Mouse (Mus musculus): Measurements from ENCODE around the gene Gm10337. TPM values are rescaled to one million over a fixed set of nuclear protein-coding genes. Genes with fewer than 3 reads are reported as not detected.

Gm10337 gene
- total and polyA plus RNA-seq, 3 experiments = not detected

- TF ChIP-seq JUN (IDR thresholded peaks at IDR 0.05; ENCODE audit: insufficient read depth, low read depth, low read length) (no peak), TCF12 (IDR thresholded peaks at IDR 0.05; ENCODE audit: low read depth, low read length) (0 out of 2 replicates have a peak, but pooled peaks have one; percentile 19), GABPA (IDR thresholded peaks at IDR 0.05; ENCODE audit: insufficient replicate concordance, low read depth, low read length) (no peak), USF2 (conservative IDR thresholded peaks at IDR 0.05; ENCODE audit: low read depth, low read length) (no peak), HCFC1 (IDR thresholded peaks at IDR 0.05; ENCODE audit: low read depth, low read length) (0 out of 2 replicates have a peak, but pooled peaks have one; percentile 17), USF1 (IDR thresholded peaks at IDR 0.05; ENCODE audit: low read depth, low read length) (no peak), EP300 (IDR thresholded peaks at IDR 0.05; ENCODE audit: low read length) (peak; percentile 73), ZMIZ1 (IDR thresholded peaks at IDR 0.05; ENCODE audit: low read depth, low read length) (no peak), POLR2AphosphoS2 (IDR thresholded peaks at IDR 0.05; ENCODE audit: low read depth, low read length) (no peak), ZC3H11A (IDR thresholded peaks at IDR 0.05; ENCODE audit: low read depth, low read length) (no peak), IRF4 (IDR thresholded peaks at IDR 0.05; ENCODE audit: low read depth, low read length) (peak; percentile 18; the same call in 1 of the 2 replicates), RAD21 (IDR thresholded peaks at IDR 0.05; ENCODE audit: low read depth, low read length) (no peak)
Measured at GRCm38 (mm10) chr15:102513004-102513403, 9.5 kb downstream of the Gm10337 start (continued).

- H3K4me2 ChIP-seq (ENCODE audit: insufficient read depth, low read depth, poor library complexity, severe bottlenecking) = no peak overlapping the region
- no peak for TF ChIP-seq JUND (conservative IDR thresholded peaks at IDR 0.05; ENCODE audit: low read depth, low read length)
- peaks cover 3% of the 10 kb centered on the region for H3K27me3 ChIP-seq (replicated peaks)
- H3K79me2 ChIP-seq (replicated peaks; ENCODE audit: control insufficient read depth, extremely low read depth, insufficient read depth, poor library complexity, severe bottlenecking) = peaks cover 6% of the 10 kb centered on the region
- H3K9ac ChIP-seq (ENCODE audit: insufficient read depth, low read depth) = no peak overlapping the region
- no peak for DNase-seq (ENCODE audit: extremely low read depth)
- H3K4me1 ChIP-seq (ENCODE audit: control insufficient read depth in 1 of 2, insufficient read depth in 2 of 2) = peaks cover 22 to 57% of the 10 kb centered on the region in 2 experiments
- no peak overlapping the region for H3K27ac ChIP-seq (ENCODE audit: insufficient read depth, low read depth)
- H3K36me3 ChIP-seq (replicated peaks in 1 of 2; ENCODE audit: control insufficient read depth in 1 of 2, insufficient read depth in 1 of 2, low read length in 1 of 2) = peaks cover 0 to 2% of the 10 kb centered on the region in 2 experiments
- in situ Hi-C loops (cut with MboI; ENCODE audit: low pct_ligation_motif_present, low pct_unique_long_range_greater_than_20kb, low sequenced_read_pairs) (loop anchor here (5.0 kb wide), 1 partner anchor 48 kb away; no protein-coding TSS in a partner anchor), dilution Hi-C loops (cut with MboI; ENCODE audit: extremely low pct_ligation_motif_present, extremely low pct_unique_long_range_greater_than_20kb, low sequenced_read_pairs) (no loop called here)
- no peak overlapping the region for H3K4me3 ChIP-seq (replicated peaks in 1 of 3; ENCODE audit: low read depth in 2 of 3, low read length in 2 of 3, poor library complexity in 1 of 3)
- no peaks in the 10 kb centered on the region for H3K9me3 ChIP-seq (replicated peaks; ENCODE audit: low read length)
Measured at GRCm38 (mm10) chr15:102515261-102515660, 11.7 kb downstream of the Gm10337 start.

GRCm38 (mm10) chr15:102515791-102516190, 12.3 kb downstream of the Gm10337 start:
- Histone ChIP-seq H3K4me1 (ENCODE audit: control insufficient read depth in 1 of 2, insufficient read depth in 2 of 2) (peaks cover 18 to 57% of the 10 kb centered on the region in 2 experiments), H3K9ac (ENCODE audit: insufficient read depth, low read depth) (no peak overlapping the region), H3K4me3 (replicated peaks in 1 of 3; ENCODE audit: low read depth in 2 of 3, low read length in 2 of 3, poor library complexity in 1 of 3) (no peak overlapping the region), H3K9me3 (replicated peaks; ENCODE audit: low read length) (no peaks in the 10 kb centered on the region), H3K36me3 (replicated peaks in 1 of 2; ENCODE audit: control insufficient read depth in 1 of 2, insufficient read depth in 1 of 2, low read length in 1 of 2) (peaks cover 1 to 7% of the 10 kb centered on the region in 2 experiments), H3K4me2 (ENCODE audit: insufficient read depth, low read depth, poor library complexity, severe bottlenecking) (peak overlapping the region; percentile 71; the same call in 1 of the 2 replicates), H3K79me2 (replicated peaks; ENCODE audit: control insufficient read depth, extremely low read depth, insufficient read depth, poor library complexity, severe bottlenecking) (peaks cover 6% of the 10 kb centered on the region), H3K27ac (ENCODE audit: insufficient read depth, low read depth) (no peak overlapping the region), H3K27me3 (replicated peaks) (peaks cover 3% of the 10 kb centered on the region)
- dilution Hi-C loops (cut with MboI; ENCODE audit: extremely low pct_ligation_motif_present, extremely low pct_unique_long_range_greater_than_20kb, low sequenced_read_pairs) (no loop called here), in situ Hi-C loops (cut with MboI; ENCODE audit: low pct_ligation_motif_present, low pct_unique_long_range_greater_than_20kb, low sequenced_read_pairs) (loop anchor here (5.0 kb wide), 1 partner anchor 48 kb away; no protein-coding TSS in a partner anchor)
- DNase-seq (ENCODE audit: extremely low read depth) = no peak
- TF ChIP-seq POLR2AphosphoS2 (IDR thresholded peaks at IDR 0.05; ENCODE audit: low read depth, low read length) = no peak
- no peak for TF ChIP-seq MEF2A (IDR thresholded peaks at IDR 0.05; ENCODE audit: borderline replicate concordance, low read depth, low read length)
- TF ChIP-seq USF1 (IDR thresholded peaks at IDR 0.05; ENCODE audit: low read depth, low read length) = no peak
- no peak for TF ChIP-seq IRF4 (IDR thresholded peaks at IDR 0.05; ENCODE audit: low read depth, low read length)
- TF ChIP-seq RAD21 (IDR thresholded peaks at IDR 0.05; ENCODE audit: low read depth, low read length) = no peak
- TF ChIP-seq UBTF (IDR thresholded peaks at IDR 0.05; ENCODE audit: low read depth, low read length) = no peak
- no peak for TF ChIP-seq HCFC1 (IDR thresholded peaks at IDR 0.05; ENCODE audit: low read depth, low read length)
- TF ChIP-seq NRF1 (IDR thresholded peaks at IDR 0.05; ENCODE audit: low read depth, low read length) = no peak
- no peak for TF ChIP-seq PAX5 (IDR thresholded peaks at IDR 0.05; ENCODE audit: low read length)
- TF ChIP-seq USF2 (conservative IDR thresholded peaks at IDR 0.05; ENCODE audit: low read depth, low read length) = no peak
- TF ChIP-seq EP300 (IDR thresholded peaks at IDR 0.05; ENCODE audit: low read length) = no peak
- TF ChIP-seq ZC3H11A (IDR thresholded peaks at IDR 0.05; ENCODE audit: low read depth, low read length) = no peak
- no peak for TF ChIP-seq RCOR1 (conservative IDR thresholded peaks at IDR 0.05; ENCODE audit: low read depth, low read length)
- TF ChIP-seq BHLHE40 (IDR thresholded peaks at IDR 0.05; ENCODE audit: low read depth, low read length) = no peak

Data from CH12.LX (cell line).